Mouse (Mus musculus): Measurements from ENCODE around the gene Gabrb3.

GRCm38 (mm10) chr7:57393551-57393950, 25.9 kb upstream of the Gabrb3 start:
- TF ChIP-seq POLR2A (IDR thresholded peaks at IDR 0.05; ENCODE audit: control insufficient read depth, low read depth, low read length) = no peak
- TF ChIP-seq CTCF (IDR thresholded peaks at IDR 0.05; ENCODE audit: control insufficient read depth, insufficient read depth, insufficient replicate concordance, low read depth, low read length) = no peak
